Mouse (Mus musculus) CH12.LX (cell line): ENCODE measurements around the gene Srgap2. TPM values are rescaled to one million over a fixed set of nuclear protein-coding genes. Genes with fewer than 3 reads are reported as not detected.

Experiments
- DNase-seq: peaks from one replicate; pipeline ENCODE4 v3.0.0-alpha.2; 2013; ENCODE audit errors: extremely low read depth
- H3K27ac ChIP-seq: 2 replicates; pipeline ENCODE4 v1.5.1; 2012; ENCODE audit warnings: low read depth, mild to moderate bottlenecking, control low read depth, moderate library complexity; ENCODE audit not compliant: insufficient read depth
- H3K27me3 ChIP-seq: replicated peaks from 2 replicates; pipeline ENCODE3; 2012; ENCODE audit warnings: inconsistent platforms
- H3K36me3 ChIP-seq, 2 experiments: replicated peaks in 1 of 2; 2 replicates each; pipeline versions ENCODE3 to v1.6.1; 2012; ENCODE audit warnings: inconsistent platforms in 1 of 2, low read length in 1 of 2, mild to moderate bottlenecking in 1 of 2, mixed read lengths in 1 of 2, moderate library complexity in 1 of 2; ENCODE audit not compliant: control insufficient read depth in 1 of 2, insufficient read depth in 1 of 2
- H3K4me1 ChIP-seq, 2 experiments: 2 replicates each; pipeline ENCODE4 v1.6.1; 2012; ENCODE audit warnings: inconsistent platforms in 1 of 2, moderate library complexity in 1 of 2; ENCODE audit not compliant: insufficient read depth in 2 of 2, control insufficient read depth in 1 of 2
- H3K4me2 ChIP-seq: 2 replicates; pipeline ENCODE4 v1.6.1; 2012; ENCODE audit warnings: low read depth, mild to moderate bottlenecking, control low read depth; ENCODE audit not compliant: poor library complexity, insufficient read depth, severe bottlenecking
- H3K4me3 ChIP-seq, 3 experiments: fragments of 150-350 bp in 1 of 3; sonication (generic) in 1 of 3; replicated peaks in 1 of 3; 2 replicates each; pipeline versions ENCODE3 to v1.5.1; 2011 to 2012; ENCODE audit warnings: low read depth in 2 of 3, low read length in 2 of 3, mild to moderate bottlenecking in 2 of 3, moderate library complexity in 2 of 3, control low read depth in 1 of 3, improper control_type of control experiment in 1 of 3, inconsistent platforms in 1 of 3, mixed read lengths in 1 of 3; ENCODE audit not compliant: poor library complexity in 1 of 3
- H3K79me2 ChIP-seq: replicated peaks from 2 replicates; pipeline ENCODE4 v1.6.1; 2012; ENCODE audit warnings: mild to moderate bottlenecking, moderate library complexity; ENCODE audit not compliant: control insufficient read depth, poor library complexity, insufficient read depth, severe bottlenecking; ENCODE audit errors: extremely low read depth
- H3K9ac ChIP-seq: 2 replicates; pipeline ENCODE4 v1.6.1; 2012; ENCODE audit warnings: low read depth, mild to moderate bottlenecking, control low read depth, moderate library complexity; ENCODE audit not compliant: insufficient read depth
- H3K9me3 ChIP-seq: replicated peaks from 2 replicates; pipeline ENCODE3; 2012; ENCODE audit warnings: low read length, inconsistent platforms, mixed read lengths
- CHD1 ChIP-seq: IDR thresholded peaks from 2 replicates; pipeline ENCODE4 v1.6.1; 2012; ENCODE audit warnings: low read depth, low read length, improper control_type of control experiment, inconsistent platforms
- CTCF ChIP-seq, 2 experiments: IDR thresholded peaks in 1 of 2; conservative IDR thresholded peaks in 1 of 2; 2 replicates each; pipeline ENCODE4 v1.5.1; 2011 to 2012; ENCODE audit warnings: low read depth in 2 of 2, low read length in 2 of 2, improper control_type of control experiment in 1 of 2, inconsistent platforms in 1 of 2, mild to moderate bottlenecking in 1 of 2, moderate library complexity in 1 of 2
- EP300 ChIP-seq: IDR thresholded peaks from 2 replicates; pipeline ENCODE4 v1.6.1; 2011; ENCODE audit warnings: low read length, improper control_type of control experiment
- JUN ChIP-seq: IDR thresholded peaks from 2 replicates; pipeline ENCODE4 v1.6.1; 2011; ENCODE audit warnings: low read depth, mild to moderate bottlenecking, low read length, improper control_type of control experiment, moderate library complexity; ENCODE audit not compliant: insufficient read depth
- JUND ChIP-seq: conservative IDR thresholded peaks from 2 replicates; pipeline ENCODE4 v1.6.1; 2011; ENCODE audit warnings: low read depth, low read length, improper control_type of control experiment
- MEF2A ChIP-seq: IDR thresholded peaks from 2 replicates; pipeline ENCODE4 v1.6.1; 2014; ENCODE audit warnings: low read depth, mild to moderate bottlenecking, inconsistent platforms, low read length, improper control_type of control experiment, borderline replicate concordance
- RCOR1 ChIP-seq: conservative IDR thresholded peaks from 2 replicates; pipeline ENCODE4 v1.6.1; 2012; ENCODE audit warnings: low read depth, mild to moderate bottlenecking, inconsistent platforms, low read length, improper control_type of control experiment
- TCF12 ChIP-seq: IDR thresholded peaks from 2 replicates; pipeline ENCODE4 v1.6.1; 2014; ENCODE audit warnings: low read depth, mild to moderate bottlenecking, inconsistent platforms, low read length, improper control_type of control experiment
- UBTF ChIP-seq: IDR thresholded peaks from 2 replicates; pipeline ENCODE4 v1.6.1; 2012; ENCODE audit warnings: low read depth, mild to moderate bottlenecking, inconsistent platforms, low read length, improper control_type of control experiment, moderate library complexity
- dilution Hi-C: fragments of 300-500 bp; cut with MboI; formaldehyde crosslinking; loops from 2 replicates; pipeline ENCODE4 v1.14.3; 2020; ENCODE audit warnings: low sequenced_read_pairs; ENCODE audit not compliant: extremely low pct_unique_long_range_greater_than_20kb, extremely low pct_ligation_motif_present
- in situ Hi-C: fragments of 300-500 bp; cut with MboI; formaldehyde crosslinking; loops from 3 replicates; pipeline ENCODE4 v1.14.3; 2019; ENCODE audit warnings: low sequenced_read_pairs, low pct_ligation_motif_present, low pct_unique_long_range_greater_than_20kb, mixed read lengths
- polyA plus RNA-seq: library from polyadenylated mRNA; unstranded; fragments of >175 nt; gene quantifications from 2 replicates; pipeline ENCODE4 v1.2.1, GENCODE M21; 2012; ENCODE audit warnings: low read depth; ENCODE audit not compliant: insufficient read length
- total RNA-seq, 2 experiments: library from RNA; depleted of rRNA; stranded (reverse); fragments of 300-350 nt in 1 of 2; fragments of >200 nt in 1 of 2; gene quantifications; 2 replicates each; pipeline ENCODE4 v1.2.3; 2012 to 2014

Srgap2 gene
- total and polyA plus RNA-seq, 3 experiments, result 9.7 to 28.1 (median 26.8) TPM

DNA sequence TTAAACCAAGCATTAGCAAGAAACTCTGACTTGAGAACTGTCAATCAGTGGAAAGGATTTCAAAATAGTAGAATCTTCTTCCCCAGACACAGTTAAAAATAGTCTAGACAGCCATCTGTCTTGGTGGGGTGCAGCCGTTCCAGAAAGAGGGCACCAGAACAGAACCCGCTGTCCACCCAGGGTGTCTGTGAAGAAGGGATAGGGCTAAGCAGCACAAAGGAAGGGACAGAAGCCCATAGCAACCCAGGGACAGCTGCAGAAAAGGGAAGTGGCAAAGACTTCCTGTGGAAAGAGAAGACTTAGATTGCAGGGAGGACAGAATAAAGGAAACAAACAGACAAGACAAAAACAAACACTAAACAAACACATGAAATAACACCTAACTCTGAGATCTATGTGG, 34.8 kb downstream of the Srgap2 start:
- no peak overlapping the region for H3K27ac ChIP-seq

DNA sequence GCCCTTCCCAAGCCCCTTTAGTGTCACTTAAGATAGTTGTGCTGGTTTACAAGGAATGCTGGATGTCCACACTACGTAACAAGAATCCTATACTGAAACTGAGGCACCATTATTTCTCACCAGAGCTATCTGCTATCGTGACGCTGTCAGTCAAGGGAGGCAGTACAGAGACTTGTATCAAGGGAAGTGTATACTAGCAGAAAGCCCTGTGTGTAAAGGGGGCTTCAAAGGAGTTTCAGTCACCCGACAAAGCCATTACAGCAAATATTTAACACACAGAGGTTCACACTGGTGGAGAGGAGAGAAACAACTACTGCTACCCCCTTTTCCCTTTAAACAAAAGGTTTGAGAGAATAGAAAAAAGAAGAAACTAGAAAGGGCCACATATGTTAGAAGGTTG, 35.6 kb downstream of the Srgap2 start:
- Histone ChIP-seq H3K4me3 (no peak overlapping the region), H3K27ac (no peak overlapping the region), H3K4me2 (no peak overlapping the region), H3K9me3 (no peaks in the 10 kb centered on the region), H3K4me1 (peaks cover 3 to 52% of the 10 kb centered on the region in 2 experiments; a peak in 3 of 4 replicates), H3K9ac (no peak overlapping the region), H3K79me2 (peaks cover 16% of the 10 kb centered on the region; the same call in 1 of the 2 replicates), H3K36me3 (peaks cover 0 to 14% of the 10 kb centered on the region in 2 experiments), H3K27me3 (no peaks in the 10 kb centered on the region)
- TF ChIP-seq MEF2A, result no peak
- TF ChIP-seq JUND, result no peak
- no peak for TF ChIP-seq CHD1
- no peak for TF ChIP-seq RCOR1
- TF ChIP-seq TCF12, result no peak
- TF ChIP-seq UBTF, result no peak
- TF ChIP-seq CTCF (conservative IDR thresholded peaks at IDR 0.05 in 1 of 2, IDR thresholded peaks at IDR 0.05 in 1 of 2; ENCODE audit: low read depth in 2 of 2, low read length in 2 of 2), result no peak
- dilution Hi-C loops (no loop called here), in situ Hi-C loops (no loop called here)
- no peak for DNase-seq

More for the DNA sequence above, 34.8 kb downstream of the Srgap2 start:
- Histone ChIP-seq H3K4me3 (no peak overlapping the region), H3K4me2 (no peak overlapping the region), H3K4me1 (peaks cover 3 to 51% of the 10 kb centered on the region in 2 experiments; a peak in 3 of 4 replicates), H3K9ac (no peak overlapping the region)
- dilution Hi-C loops, result no loop called here
- peak; percentile 49 for DNase-seq
- TF ChIP-seq EP300 (peak; percentile 55; the same call in 1 of the 2 replicates), TCF12 (no peak)
- TF ChIP-seq, all 38 proteins: peak for 1
- in situ Hi-C loops, result no loop called here
- Histone ChIP-seq H3K36me3 (peaks cover 0 to 16% of the 10 kb centered on the region in 2 experiments), H3K9me3 (no peaks in the 10 kb centered on the region), H3K27me3 (no peaks in the 10 kb centered on the region), H3K79me2 (peaks cover 11% of the 10 kb centered on the region; the same call in 1 of the 2 replicates)

DNA sequence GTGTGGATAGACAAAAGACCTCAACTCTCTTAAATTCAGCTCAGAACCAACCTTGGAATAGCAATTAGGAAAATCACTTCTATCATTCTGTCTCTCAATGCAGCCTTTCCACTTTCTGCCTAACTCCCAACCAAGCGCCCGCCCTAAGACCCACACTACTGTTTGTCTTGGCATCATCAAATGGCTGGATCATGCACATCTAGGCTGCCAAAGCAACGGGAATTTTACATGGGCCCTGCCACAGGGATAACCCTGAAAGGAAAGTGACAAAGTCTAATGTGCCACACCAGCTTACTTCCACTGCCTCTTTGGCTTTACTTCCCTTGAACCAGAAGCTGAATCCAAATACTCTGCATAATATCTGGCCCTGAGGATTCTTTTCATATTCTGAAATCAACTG, 37.8 kb downstream of the Srgap2 start:
- dilution Hi-C loops (no loop called here), in situ Hi-C loops (no loop called here)
- H3K36me3 ChIP-seq, result peaks cover 0 to 7% of the 10 kb centered on the region in 2 experiments
- no peak for TF ChIP-seq JUN
- H3K27me3 ChIP-seq, result no peaks in the 10 kb centered on the region
- H3K4me3 ChIP-seq, result no peak overlapping the region
- peaks cover 3 to 55% of the 10 kb centered on the region in 2 experiments; a peak in 3 of 4 replicates for H3K4me1 ChIP-seq
- H3K9me3 ChIP-seq, result no peaks in the 10 kb centered on the region
- no peak overlapping the region for H3K27ac ChIP-seq
- peaks cover 20% of the 10 kb centered on the region for H3K79me2 ChIP-seq
- DNase-seq, result no peak
- no peak overlapping the region for H3K9ac ChIP-seq
- no peak overlapping the region for H3K4me2 ChIP-seq
